Mouse (Mus musculus) layer of hippocampus, adult 9-11 months (tissue): ENCODE data around the gene Iqgap2.

Experiments used
- DNase-seq: peaks from one replicate; pipeline ENCODE4 v3.0.0; 2022

The Iqgap2 gene

DNA sequence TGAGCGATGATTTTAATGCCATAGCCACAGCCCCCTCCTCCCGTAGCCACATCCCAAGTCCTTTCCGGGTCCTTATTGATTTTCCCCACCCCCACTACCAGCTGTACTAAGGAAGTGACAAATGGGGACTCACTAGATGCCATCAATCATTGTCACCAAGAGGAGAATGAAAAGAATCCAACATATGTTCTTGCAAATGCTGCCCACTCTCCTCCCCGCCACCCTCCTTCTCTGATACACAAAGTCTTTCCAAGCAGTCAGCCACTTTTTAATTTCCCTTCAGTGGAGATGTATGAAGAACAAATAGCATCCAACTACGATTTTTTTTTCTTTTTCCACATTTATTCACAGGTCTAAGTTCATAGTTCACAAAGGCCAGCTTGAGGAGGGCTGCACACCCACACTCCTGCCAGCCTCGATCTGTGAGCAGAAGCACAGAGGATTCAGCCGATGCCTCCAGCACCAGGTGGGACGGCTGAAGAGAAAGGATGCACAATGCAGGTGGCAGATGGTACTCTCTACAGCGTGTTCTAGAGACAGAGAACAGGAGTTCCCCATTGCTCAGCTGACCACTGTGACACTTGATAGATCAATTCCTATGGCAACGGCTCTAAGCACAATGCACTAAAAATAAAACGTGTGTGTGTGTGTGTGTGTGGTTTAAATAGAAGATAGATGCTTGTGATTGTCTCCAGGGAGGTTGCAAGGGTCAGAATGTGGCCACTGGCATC lies 116.6 kb downstream of the Iqgap2 start:
- peak; percentile 68 for DNase-seq

DNA sequence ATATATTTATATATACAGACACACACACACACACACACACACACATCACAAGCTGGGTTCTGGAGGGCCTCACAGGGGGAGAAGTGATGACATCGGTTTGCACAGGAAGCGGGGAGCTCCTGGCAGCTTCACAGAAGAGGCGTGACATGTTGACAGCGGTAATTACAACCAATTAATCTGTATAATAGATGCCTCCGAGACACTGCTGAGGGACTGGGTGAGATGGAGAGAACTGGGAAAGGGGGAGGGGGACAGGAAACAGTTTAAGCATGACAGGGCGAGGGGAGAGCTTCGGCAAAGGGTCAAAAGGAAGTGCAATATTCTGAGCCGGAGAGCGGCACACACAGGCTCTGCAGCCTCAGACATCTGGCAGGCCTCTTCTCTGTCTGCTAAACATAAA lies 126.7 kb downstream of the Iqgap2 start:
- no peak for DNase-seq

DNA sequence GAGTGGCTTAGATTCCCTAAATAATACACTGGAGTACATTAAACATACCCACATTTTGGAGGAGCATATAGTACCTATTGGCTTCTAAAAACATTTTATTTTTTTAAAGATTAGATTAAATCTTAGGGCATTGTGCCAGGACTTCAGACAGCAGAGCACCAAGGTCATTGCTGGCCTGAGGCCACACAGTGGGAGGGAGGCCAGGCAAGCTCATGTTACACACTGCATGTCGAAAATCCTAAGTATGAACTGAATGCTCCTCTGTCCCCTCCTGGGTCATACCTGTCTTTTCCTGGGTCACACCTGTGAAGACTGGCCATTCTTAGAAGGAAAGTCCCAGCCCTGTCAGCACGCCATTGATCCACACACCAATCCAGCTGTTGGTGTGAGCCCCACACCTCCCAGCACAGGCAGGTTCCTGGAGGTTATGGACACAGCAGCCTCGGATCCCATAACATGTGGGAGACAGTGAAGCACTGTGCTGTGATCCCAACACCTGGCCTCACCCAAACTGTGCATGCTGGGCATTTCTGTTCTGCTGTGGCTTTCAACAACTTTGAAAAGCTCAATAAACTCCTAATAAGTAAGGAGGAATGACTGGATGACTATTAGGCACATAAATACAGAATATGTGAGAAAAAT lies 127.7 kb downstream of the Iqgap2 start:
- DNase-seq: no peak

DNA sequence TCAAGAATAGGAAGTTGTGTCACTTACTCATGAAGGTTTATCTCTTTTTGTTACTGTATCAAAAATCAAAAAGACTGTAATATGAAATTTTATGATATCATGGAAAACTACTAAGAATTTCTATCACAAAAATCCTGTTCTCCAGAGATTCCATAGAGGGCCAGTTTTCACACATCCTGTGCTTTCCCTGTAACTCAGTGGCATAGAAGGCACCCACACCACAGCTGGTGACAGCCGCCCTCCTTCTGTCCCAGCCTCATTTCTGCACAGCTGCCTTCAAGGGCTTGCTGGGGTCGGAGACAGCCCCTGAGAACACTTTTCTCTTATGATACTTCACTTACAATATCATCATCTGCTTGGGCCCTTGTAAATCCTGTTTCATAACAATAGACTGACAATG lies 131.9 kb downstream of the Iqgap2 start:
- no peak for DNase-seq

DNA sequence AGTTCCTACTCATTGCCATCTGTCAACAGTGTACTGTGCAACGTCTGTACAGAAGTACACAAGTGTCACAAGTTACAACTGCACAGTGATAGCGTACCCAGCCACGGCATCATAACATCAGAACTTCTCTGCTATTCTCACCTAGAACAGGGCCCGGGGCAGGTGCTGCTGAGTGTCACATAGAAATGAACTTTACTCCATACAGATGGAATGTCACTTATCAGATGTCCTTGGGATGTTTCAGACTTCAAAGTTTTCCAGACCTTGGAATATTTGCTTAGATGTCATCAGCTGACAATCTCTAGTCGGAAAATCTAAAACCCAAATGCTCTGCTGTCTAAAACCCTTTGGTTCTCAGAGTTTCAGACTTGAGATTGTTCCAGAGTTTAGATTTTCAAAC lies 137.4 kb downstream of the Iqgap2 start:
- no peak for DNase-seq

DNA sequence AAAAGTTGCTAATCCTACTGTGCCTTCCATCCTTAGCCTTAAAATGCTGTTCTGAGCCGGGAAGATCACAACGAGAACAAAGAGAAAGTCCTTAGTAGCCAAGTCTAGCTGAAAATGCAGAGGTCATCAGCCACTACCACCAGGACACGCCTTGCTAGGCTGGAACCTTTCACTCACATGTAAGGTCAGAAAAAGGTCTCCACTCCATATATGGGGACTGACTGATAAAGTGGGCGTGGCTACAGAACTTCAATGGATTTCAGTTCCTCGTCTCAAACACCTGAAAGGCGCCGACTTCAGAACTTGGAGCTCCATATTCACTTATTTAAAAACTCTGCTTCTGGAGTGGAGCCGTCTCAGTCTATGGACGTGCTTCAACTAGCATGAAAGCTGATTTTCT lies 139.3 kb downstream of the Iqgap2 start:
- no peak for DNase-seq

DNA sequence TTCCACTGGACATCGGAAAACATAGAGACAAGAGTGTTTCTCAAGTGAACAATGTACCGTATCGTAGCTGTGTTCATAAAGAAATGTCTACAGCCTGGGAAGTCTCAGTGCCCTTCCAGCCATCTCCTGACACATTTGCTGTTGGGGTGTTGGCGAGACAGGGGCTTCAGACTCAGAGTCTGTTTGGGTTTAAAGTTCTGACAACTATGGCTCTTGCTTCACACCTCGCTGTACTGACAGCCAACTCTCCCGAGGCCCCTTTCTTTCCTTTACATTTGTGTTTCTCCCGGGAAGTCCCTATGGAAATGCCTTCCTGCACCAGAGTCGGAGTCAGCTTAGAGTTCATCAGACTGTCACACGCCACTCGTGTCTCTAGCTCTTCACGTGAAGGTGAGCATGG lies 144.2 kb downstream of the Iqgap2 start:
- no peak for DNase-seq

DNA sequence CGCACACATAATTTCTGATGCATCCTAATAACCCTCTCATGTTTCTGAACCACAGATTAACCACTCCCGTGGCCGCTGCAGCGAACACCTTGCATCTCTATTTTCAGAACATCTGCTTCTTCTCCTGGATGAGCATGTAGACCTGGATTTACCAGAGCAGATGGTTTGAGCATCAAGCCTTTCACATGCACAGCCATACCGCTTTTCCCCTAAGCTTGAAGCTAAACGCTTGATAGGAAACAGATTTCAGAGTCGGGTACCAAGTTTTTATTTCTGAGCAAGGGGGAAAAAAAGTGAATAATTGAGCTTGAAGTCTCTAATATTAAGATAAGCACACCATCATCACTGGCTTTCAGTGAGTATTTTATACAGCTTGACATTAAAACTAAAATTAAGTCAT lies 144.6 kb downstream of the Iqgap2 start:
- DNase-seq: no peak

DNA sequence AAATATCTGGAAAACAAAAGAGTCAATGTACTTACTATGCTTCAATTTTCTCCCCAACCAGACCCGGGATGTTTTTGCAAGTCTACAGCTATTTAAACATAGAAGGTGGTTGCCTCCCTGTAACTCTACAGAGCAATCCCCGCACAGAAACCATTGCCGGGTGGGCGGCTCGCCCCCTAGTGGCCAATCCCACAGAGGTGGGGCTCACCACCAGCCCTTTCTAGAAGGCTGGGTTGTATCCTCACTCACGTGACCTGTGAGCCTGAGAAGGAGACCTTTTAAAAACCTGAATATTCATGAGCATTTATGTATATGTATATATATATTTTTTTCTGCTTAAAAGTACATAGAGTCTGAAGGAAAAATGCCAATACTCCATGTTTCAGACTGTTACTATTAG lies 145.2 kb downstream of the Iqgap2 start:
- no peak for DNase-seq

DNA sequence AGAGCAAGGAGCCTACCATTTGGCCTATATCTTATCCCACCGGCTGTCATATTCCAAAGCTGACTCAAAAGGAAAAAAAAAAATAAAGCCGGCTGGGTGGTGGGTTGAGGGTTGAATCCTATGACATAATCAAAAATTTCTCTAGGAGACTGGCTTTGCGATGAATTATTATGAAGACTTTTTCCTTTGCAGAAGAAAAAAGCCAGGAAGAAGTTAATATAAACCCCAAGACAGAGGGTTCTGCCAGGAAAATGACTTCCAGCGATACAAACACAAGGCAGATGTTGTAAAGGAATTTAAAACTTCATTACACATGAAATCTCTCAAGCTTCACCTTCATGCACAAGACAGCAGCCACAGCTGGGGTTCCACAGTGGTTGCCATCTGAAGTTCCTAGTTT lies 146.3 kb downstream of the Iqgap2 start:
- no peak for DNase-seq

DNA sequence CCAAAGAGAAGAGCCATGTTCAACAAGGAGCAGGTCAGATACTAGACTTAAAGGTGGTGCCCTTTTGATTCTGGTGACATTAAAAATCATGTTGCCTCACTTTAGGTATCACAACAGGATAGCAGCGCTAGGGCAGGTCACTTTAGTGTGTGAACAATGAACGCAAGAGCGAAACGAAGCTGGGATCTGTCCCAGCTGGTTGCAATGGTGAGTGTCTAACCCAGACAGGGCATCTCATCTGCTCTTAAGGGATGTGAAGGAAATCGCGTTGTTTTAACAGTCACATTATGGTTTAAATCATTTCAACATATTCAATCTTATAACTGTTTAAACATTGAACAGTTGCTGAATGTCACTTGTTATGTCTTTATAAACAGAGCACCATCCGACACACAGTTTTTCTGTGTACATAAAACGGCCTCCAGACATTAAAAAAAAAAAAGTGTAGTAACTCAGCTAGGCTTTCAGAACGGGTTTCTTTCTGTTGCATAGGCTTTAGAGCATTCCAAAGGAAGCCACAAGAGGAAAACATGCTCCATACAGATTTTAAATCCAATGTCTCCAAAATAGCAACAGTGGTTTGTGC lies 148.7 kb downstream of the Iqgap2 start:
- DNase-seq: no peak

DNA sequence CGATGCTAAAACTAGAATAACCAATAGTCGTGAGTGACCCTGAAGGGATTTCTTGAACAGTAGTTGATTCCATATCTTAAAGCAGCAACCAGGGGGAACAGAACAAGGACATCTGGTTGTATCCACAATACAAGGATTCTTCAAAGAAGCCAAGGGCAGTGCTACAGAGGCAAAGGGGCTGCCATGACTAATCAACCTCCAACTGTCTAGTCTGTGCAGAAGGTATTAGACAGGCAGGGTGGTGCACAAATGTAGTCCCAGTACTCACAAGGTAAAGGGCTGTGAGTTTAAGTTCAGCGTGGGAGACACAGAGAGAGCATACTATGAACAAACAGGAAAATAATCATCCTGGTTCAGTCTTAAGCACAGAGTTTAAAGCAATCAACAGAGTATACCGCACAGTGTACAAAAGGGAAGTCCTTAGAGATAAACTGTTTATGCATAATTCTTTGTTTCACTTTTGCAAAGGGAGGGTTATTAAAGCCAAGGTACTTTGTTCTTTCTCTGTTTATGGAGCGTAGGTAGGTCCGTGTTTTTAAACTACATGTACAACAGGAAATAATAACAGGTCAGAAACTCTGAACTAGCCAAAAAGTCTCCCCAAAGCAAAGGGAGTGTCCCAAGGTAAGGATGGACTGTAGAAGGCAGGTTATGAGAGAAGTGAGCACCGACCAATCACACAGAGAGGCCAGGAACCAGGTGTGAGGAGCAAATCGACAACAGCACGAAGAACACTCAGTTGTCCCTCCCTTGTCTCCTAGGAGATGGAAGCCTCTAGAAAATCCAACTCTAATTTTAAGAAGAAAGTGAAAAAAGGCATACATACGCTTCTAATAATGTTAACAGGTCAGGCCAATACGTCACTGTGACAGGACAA lies 149.7 kb downstream of the Iqgap2 start:
- no peak for DNase-seq

DNA sequence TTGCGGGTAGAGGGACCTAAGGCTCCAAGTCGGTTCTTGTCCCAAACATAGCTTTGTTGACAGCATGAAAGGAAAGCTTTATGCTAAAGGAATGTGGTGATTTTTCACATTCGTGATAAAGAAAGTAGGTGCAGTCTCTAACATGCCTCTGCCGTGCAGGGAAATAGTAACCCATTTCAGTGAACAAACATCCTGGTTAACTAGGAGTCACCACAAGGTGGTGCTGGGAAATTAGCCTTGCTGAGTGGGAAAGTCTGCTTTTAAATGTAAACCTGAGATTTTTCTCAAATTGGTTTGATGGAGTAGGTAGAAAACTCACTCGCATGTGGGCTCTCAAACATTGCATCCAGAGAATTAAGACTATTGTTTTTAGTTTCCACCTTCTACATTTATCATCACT lies 152.1 kb downstream of the Iqgap2 start:
- DNase-seq: no peak

DNA sequence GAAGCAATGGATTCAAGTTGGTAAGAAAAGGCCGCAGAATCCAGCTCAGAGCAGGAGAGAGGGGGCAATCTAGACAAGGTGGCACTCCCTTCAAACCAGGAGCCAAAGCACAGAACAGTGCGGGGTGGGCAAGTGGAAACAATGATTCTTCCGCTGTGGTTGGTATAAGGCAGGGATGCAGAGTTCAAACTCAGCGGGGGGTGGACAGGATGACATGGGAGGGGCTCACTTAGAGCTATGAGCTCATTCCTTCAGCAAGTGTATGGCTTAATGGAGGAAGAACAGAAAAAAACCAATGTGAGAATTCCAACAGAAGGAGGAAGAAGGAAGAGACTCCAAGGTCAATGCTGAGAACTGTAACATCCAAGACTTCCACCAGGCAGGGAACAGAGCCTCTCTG lies 161.2 kb downstream of the Iqgap2 start:
- DNase-seq: no peak

DNA sequence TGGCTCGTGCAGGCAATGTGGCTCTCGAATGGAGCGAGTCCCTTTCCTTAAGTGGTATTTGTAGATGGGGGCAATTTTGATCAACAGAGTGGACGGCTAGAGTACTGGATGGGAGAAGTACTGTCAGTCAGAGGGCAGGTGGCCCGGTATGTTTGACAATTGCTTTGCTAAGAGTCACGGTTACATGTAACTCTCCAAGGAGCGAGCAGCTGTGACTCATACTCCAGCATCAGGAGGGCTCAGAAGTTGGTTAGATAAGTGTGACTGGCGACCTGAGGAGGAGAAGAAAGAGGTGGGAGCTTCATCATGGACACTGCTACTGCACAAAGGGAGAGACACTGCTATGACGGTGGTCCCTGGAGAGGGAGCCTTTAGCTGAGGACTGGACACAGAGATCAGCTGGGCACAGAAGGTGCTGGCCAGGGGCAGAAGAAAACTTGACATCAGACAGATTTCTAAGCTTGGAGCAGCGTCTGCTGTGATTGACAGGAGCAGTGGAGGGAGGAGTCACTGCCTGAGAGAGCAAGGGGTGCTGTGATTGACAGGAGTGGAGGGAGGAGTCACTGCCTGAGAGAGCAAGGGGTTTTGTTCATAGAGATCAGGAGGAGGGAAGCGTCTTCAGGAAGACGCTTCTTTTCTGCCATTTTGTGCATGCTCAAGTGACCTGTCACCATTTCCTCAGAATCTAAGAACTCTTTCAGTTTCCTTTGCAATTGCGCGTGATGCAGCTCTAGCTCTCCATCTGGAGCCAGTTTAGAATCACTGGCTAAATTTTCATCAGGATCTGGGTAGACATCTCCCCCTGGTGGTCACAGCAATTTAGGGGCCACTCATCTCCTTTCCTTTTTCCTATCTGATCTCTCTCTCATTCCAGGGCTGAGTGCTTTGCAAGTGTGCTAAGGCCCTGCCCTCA lies 172.1 kb downstream of the Iqgap2 start:
- DNase-seq: peak; percentile 59

DNA sequence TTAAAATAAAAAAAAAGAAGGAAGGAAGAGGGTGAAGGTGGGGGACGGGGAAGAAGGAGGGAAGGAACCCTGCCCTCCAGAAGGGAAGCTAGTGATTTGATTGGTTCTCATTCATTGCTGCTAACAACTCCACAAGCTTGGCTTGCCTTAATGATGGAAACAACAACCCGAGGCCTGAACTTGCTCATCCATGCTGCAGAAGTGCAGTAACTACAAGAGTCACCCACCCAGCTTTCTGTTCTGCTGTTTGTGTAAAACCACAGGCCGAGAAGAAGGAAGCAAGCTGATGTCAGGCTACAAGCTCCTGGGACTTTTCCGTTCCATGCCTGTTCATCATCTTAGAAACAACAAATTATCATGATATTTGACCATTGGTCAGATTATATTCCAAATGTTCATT lies 176.4 kb downstream of the Iqgap2 start:
- DNase-seq: no peak

DNA sequence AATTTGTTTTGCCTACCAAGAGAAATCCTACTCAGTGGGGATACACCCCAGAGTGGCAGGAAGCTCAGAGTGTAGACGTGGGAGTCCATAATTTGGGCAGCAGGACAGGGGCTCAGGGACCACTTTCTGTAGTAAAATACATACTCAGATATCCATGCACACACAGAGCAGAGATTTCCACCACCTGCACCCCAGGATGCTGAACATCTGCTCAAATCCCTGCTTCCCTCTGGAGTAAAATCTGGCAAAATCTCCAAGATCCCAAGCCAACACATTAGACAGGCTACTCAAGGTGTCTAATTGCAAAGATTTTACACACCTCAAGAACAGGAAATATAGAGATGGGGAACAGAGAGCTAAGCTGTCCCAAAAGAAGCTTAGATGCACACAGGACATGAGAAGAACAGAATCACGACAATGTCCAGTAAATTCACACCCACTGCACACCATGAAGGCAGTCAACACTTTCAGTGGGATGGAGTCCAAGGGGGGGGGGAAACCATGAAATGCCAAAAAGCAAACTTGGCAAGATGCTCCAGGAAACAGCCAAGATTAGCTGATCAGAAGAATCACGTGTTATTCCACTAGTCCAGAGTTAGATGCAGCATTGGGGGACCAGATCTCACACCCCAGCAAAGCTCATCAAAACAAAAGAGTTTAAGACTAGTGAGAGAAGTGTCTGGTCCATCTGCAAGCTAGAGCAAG lies 177.3 kb downstream of the Iqgap2 start:
- no peak for DNase-seq

DNA sequence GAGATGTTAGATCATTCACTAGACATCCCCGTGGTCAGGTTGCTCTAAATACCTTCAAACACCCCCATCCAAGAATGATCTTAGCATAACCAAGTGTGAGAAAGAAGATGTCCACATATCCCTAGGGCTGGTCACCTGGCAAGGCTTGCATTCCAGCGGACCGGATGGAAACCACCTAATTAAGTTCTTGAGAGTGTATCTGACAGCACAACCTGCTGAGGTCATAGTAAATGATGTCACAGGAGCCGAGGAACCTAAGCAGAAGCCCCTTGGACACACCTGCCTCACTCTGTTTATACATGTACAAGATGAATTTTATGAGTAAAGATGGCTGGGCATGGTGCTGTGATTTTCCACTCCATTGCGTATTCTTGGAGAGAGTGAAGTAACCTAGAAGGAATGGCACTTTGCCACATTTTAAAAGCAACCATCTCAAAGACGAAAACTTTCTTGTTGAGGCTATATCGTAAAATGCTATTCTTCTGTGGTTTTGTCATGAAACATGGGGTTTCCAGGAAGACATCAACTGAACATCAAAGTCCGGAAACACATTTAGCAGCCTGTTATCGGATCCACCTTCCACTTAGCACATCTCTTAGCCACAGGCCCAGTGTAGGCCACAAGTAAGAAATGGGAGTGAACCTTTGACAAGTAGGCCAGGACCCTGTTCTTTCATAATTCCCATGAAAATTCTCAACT lies 179.0 kb downstream of the Iqgap2 start:
- no peak for DNase-seq

DNA sequence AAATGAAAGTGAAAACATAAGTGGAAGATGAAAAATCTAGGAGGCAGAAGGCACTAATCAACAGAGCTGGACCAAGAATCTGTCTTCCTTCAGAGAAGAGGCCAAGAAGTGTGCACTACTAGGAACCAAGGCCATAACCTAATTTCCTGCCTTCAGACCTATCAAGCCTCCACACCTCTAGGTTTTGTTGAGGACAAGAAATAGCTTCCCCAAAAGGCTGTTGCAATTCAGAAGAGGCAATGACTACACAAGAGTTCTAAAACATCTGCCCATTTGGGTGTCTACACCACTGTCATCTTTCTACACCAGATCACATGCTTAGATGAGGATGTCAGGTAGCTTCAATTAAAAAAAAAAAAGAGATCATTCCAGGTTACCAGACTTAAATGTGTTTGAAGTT lies 179.7 kb downstream of the Iqgap2 start:
- DNase-seq: no peak

DNA sequence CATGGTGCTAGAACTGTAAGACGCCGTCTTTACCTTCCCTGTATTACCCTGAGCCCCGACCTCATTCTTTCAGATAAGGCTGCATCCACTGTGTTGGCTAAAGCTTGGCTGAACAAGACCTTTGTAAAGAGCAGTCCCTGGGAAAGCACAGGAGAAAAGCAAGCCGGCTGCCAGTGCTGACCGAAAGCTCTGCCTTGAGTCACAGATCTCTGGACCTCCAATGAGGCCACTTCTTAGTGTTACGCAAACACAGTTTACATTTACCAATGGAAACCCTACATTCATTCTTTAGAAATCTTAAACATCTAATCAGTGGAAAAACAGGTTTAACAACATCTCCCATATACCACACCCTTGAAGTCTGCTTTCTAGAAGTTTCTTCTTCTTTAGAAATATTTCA lies 186.1 kb downstream of the Iqgap2 start:
- DNase-seq: no peak

DNA sequence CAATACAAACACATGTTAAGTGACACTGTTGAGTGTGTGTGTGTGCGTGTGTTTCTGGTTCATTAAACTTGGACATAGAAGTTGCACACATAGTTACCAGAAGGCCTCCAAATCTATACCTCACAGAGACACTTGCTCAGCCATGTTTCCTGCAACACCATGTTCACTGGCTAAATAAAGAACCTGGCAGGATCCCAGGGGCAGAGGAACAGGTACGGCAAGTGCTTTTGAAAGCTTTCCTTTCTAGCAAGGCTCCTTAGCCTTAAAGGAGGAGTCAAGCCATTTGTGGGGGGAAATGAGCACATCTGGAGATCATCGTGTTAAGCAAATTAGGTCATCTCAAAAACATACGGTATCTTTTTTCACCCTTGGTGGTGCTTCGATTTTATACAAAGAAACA lies 188.3 kb downstream of the Iqgap2 start:
- no peak for DNase-seq
